Mouse (Mus musculus) MEL (cell line): Measurements from ENCODE around the gene Gm20388.

Experiments
- CTCF ChIP-seq, 3 experiments: IDR thresholded peaks in 2 of 3; conservative IDR thresholded peaks in 1 of 3; 2 replicates each; pipeline ENCODE4 v1.5.1; 2011 to 2012; ENCODE audit warnings: low read length in 3 of 3, low read depth in 2 of 3, mild to moderate bottlenecking in 2 of 3, improper control_type of control experiment in 1 of 3, inconsistent platforms in 1 of 3, mixed read lengths in 1 of 3, moderate library complexity in 1 of 3; ENCODE audit not compliant: control insufficient read depth in 1 of 3, insufficient read depth in 1 of 3, poor library complexity in 1 of 3, severe bottlenecking in 1 of 3
- GATA1 ChIP-seq: IDR thresholded peaks from 2 replicates; pipeline ENCODE4 v1.6.1; 2011; ENCODE audit warnings: low read depth, low read length, improper control_type of control experiment
- MAX ChIP-seq: IDR thresholded peaks from 2 replicates; pipeline ENCODE4 v1.6.1; 2011; ENCODE audit warnings: low read length, improper control_type of control experiment
- POLR2A ChIP-seq, 2 experiments: IDR thresholded peaks; 2 replicates each; pipeline ENCODE4 v1.6.1; 2011 to 2012; ENCODE audit warnings: low read length in 2 of 2, mild to moderate bottlenecking in 2 of 2, control low read depth in 1 of 2, improper control_type of control experiment in 1 of 2, low read depth in 1 of 2, moderate library complexity in 1 of 2; ENCODE audit not compliant: control insufficient read depth in 1 of 2, insufficient read depth in 1 of 2, poor library complexity in 1 of 2
- POLR2AphosphoS5 ChIP-seq: IDR thresholded peaks from 2 replicates; pipeline ENCODE4 v1.6.1; 2012; ENCODE audit warnings: low read depth, borderline replicate concordance, mild to moderate bottlenecking, inconsistent platforms, low read length, moderate library complexity, mixed read lengths
- RCOR1 ChIP-seq: IDR thresholded peaks from 2 replicates; pipeline ENCODE4 v1.6.1; 2012; ENCODE audit warnings: low read depth, mild to moderate bottlenecking, inconsistent platforms, low read length, improper control_type of control experiment
- TAL1 ChIP-seq: IDR thresholded peaks from 2 replicates; pipeline ENCODE4 v1.6.1; 2012; ENCODE audit warnings: mild to moderate bottlenecking, inconsistent platforms, low read length, moderate library complexity, mixed read lengths
- TCF12 ChIP-seq: IDR thresholded peaks from 2 replicates; pipeline ENCODE4 v1.6.1; 2014; ENCODE audit warnings: low read depth, mild to moderate bottlenecking, inconsistent platforms, low read length, improper control_type of control experiment, moderate library complexity
- USF1 ChIP-seq: IDR thresholded peaks from 2 replicates; pipeline ENCODE4 v1.6.1; 2014; ENCODE audit warnings: low read depth, mild to moderate bottlenecking, inconsistent platforms, low read length, improper control_type of control experiment, moderate library complexity
- ZC3H11A ChIP-seq: IDR thresholded peaks from 2 replicates; pipeline ENCODE4 v1.6.1; 2012; ENCODE audit warnings: low read depth, mild to moderate bottlenecking, inconsistent platforms, low read length, improper control_type of control experiment
- ZKSCAN1 ChIP-seq: IDR thresholded peaks from 2 replicates; pipeline ENCODE4 v1.6.1; 2012; ENCODE audit warnings: low read depth, mild to moderate bottlenecking, inconsistent platforms, low read length, improper control_type of control experiment, moderate library complexity
- ZNF384 ChIP-seq: IDR thresholded peaks from 2 replicates; pipeline ENCODE4 v1.6.1; 2012; ENCODE audit warnings: low read depth, mild to moderate bottlenecking, inconsistent platforms, low read length, improper control_type of control experiment

- TF ChIP-seq GATA1 (no peak), CTCF (IDR thresholded peaks at IDR 0.05 in 2 of 3, conservative IDR thresholded peaks at IDR 0.05 in 1 of 3; ENCODE audit: control insufficient read depth in 1 of 3, insufficient read depth in 1 of 3, low read depth in 2 of 3, low read length in 3 of 3, poor library complexity in 1 of 3, severe bottlenecking in 1 of 3) (no peak), POLR2A (IDR thresholded peaks at IDR 0.05; ENCODE audit: control insufficient read depth in 1 of 2, insufficient read depth in 1 of 2, low read depth in 1 of 2, low read length in 2 of 2, poor library complexity in 1 of 2) (no peak), POLR2AphosphoS5 (no peak), ZNF384 (no peak), ZC3H11A (no peak), ZKSCAN1 (no peak), MAX (no peak), USF1 (no peak), RCOR1 (no peak), TAL1 (no peak), TCF12 (no peak)
Measured at GRCm38 (mm10) chr8:121195970-121196369, 1285.3 kb downstream of the Gm20388 start.
